Mouse (Mus musculus) testis, adult 2 months (tissue): ENCODE results near the gene Gm21958.

Source experiments
- CTCF ChIP-seq: fragments of 200-500 bp; IDR thresholded peaks from 2 replicates; pipeline ENCODE4 v1.5.1; 2012; ENCODE audit warnings: low read depth, mild to moderate bottlenecking, inconsistent platforms, low read length, moderate library complexity; ENCODE audit not compliant: control insufficient read depth, insufficient read depth, insufficient replicate concordance
- POLR2A ChIP-seq: fragments of 200-500 bp; IDR thresholded peaks from 2 replicates; pipeline ENCODE4 v1.6.1; 2012; ENCODE audit warnings: low read depth, mild to moderate bottlenecking, inconsistent platforms, low read length, moderate library complexity; ENCODE audit not compliant: control insufficient read depth

- TF ChIP-seq CTCF (no peak), POLR2A (no peak)
Measured at GRCm38 (mm10) chr3:54753411-54753810, 39.3 kb upstream of the Gm21958 start.
